Mouse (Mus musculus): ENCODE data around the gene Tnk1. TPM values are rescaled to one million over a fixed set of nuclear protein-coding genes. Genes with fewer than 3 reads are reported as not detected.
A peak's percentile ranks its signal among the peaks of the same experiment; 100 is the strongest.

Gene Tnk1
- not detected for total RNA-seq (2021)
- long read RNA-seq, experiment 1 = 0 reads
- long read RNA-seq, experiment 2 = 0 reads

- DNase-seq (ENCODE audit: low spot score in 2 of 2) = no peak
Measured at GRCm38 (mm10) chr11:69858113-69858998, at the start of gene Tnk1. TSS of gene Tnk1 (minus strand) at chr11:69858730.

DNA sequence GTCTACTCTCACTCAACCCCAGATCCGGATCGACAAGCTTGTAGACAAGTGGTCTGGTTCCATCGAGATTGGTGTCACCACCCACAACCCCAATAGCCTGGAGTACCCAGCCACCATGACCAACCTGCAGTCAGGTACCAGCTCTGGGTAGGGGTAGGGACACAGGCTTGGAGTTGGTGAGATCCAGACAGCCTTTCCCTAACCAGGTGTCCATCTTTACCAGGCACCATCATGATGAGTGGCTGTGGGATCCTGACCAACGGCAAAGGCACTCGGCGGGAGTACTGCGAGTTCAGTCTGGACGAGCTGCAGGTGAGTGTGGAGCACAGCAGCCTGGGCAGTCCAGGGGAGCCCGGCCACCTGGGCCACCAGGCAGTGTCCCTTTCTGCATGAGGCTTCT, 45.8 kb upstream of the Tnk1 start:
- no peak for DNase-seq (ENCODE audit: low spot score in 2 of 2)

GRCm38 (mm10) chr11:69902972-69903371, 44.4 kb upstream of the Tnk1 start:
- DNase-seq (ENCODE audit: low spot score in 2 of 2) = no peak

DNA sequence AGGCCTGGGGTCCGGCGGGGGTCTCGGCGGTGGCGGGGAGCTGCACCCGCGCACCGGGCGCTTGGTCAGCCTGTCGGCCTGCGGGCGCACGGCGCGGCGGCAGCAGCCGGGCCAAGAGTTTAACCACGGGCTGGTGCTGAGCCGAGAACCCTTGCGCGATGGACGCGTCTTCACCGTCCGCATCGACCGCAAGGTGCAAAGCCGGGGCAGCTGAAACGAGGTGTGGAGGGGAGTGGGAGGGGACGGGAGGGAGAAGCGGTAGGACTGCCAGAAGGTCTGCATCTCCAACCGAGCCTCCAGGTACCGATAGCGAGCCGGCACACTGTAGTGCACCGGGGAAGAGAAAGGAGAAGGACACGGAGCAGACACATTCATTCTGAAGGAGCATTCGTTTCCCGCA, 43.5 kb upstream of the Tnk1 start:
- no peak for DNase-seq (ENCODE audit: low spot score in 2 of 2)

GRCm38 (mm10) chr11:69901406-69901846, 42.9 kb upstream of the Tnk1 start:
- DNase-seq (ENCODE audit: low spot score in 2 of 2) = peak; percentile 96 to 98

GRCm38 (mm10) chr11:69900471-69901405, 42.2 kb upstream of the Tnk1 start, which contains the start of the genes 2810408A11Rik and Neurl4:
TSS of gene 2810408A11Rik (minus strand) at chr11:69900987.
TSS of gene Neurl4 (plus strand) at chr11:69901072.
- peak; percentile 83 to 93 for DNase-seq (ENCODE audit: low spot score in 2 of 2)

DNA sequence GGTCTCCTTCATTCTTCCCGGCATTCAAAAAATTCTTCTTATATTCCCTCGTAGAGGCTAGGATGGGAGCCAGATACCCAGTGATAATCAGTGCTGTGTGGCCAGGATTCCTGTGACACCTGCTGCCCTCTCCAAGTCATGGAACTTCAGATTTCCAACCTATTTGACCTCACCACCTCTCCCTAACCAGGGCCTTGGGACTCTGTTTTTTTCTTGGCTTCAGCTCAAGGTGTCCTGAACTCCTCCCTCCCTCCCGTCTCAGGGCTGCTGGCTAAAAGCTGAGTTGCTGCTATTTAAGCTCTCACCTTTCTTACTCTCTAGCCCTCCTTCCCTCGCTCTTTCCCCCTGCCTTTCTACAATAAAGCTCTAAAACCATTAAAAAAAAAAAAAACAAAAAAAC, 41.3 kb upstream of the Tnk1 start:
- no peak for DNase-seq (ENCODE audit: low spot score in 2 of 2)

DNA sequence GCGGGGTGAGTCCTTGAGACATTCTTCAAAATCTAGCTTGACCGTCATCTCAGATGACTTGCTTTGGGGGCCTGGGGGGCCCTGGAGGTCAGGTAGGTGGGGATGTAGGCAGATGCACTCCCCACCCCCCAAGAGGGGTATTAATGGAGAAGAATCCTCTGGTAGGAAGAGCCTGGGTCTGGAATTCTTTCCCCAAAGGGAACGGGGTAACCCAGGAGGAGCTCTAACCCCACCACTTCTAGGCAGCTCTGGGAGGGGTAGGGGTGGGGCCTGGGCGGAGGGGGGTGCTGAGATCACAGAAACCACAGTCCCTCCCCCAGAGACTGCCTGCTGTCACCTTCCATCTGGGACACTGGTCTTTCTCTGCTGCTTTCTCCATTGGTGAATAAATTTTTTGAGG, 36.8 kb upstream of the Tnk1 start, which contains the start of gene Acap1:
Gene Acap1 (minus strand): TSS at position 249 of the 400 bp plus-strand sequence.
- DNase-seq (ENCODE audit: low spot score in 2 of 2) = no peak

- DNase-seq (ENCODE audit: low spot score in 2 of 2) = no peak
Measured at GRCm38 (mm10) chr11:69894671-69895070, 36.1 kb upstream of the Tnk1 start.

GRCm38 (mm10) chr11:69891482-69891881, 33.0 kb upstream of the Tnk1 start:
- peak in 1 of 2 experiments; percentile 56 for DNase-seq (ENCODE audit: low spot score in 2 of 2)

DNA sequence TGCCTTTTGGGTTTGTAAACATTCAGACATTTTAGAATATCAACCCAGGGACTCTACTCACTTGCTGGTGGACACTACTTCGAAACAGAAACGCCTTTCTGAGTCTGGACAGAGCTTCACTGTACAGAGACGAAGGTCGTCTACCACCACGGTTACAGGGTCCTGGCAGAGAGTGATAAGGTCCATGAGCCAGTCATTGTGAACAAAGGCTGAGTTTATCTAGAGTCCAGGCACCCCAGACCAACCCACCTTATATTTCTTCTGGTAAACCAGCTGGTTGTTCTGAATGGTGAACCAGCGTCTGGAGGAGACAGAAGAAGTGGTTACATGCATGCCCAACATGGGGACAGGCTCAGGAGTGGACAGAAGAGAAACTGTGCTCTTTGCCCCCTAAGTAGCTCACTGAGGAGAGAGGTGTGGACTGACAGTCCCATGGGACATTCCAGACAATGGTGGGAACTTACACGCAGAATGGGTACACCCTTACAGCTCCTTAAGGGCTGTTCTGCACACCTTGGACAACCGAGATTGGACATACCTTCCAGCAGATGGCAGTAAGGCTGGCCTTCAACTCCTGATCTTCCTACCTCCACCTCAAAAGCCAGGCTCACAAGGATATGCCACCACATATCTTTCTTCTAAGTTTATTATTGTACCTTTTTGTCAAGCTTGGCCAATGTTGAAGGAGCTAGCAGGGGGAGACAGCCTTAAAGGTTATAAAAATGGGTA, 28.5 kb upstream of the Tnk1 start:
- no peak for DNase-seq (ENCODE audit: low spot score in 2 of 2)

DNA sequence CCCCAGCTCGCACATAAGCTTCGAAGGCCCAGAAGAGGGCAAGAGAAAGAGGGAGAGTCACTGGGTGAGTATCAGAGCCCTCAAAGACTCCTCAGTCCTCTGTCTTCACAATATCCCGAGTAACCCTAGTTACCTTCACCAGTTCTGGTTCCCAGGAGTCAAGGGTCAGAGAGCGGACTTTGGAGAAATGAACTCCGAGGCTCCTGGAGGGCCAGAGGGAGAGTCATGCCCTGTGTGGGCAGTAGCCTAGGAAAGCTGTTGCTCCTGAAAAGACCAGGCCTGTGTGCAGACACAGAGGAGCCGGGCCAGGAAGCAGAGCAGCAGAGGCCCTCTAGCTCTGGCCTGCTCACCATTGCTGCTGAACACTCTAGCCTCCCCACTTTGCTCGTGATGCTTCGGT, 26.1 kb upstream of the Tnk1 start:
- no peak for DNase-seq (ENCODE audit: low spot score in 2 of 2)

GRCm38 (mm10) chr11:69884240-69884639, 25.7 kb upstream of the Tnk1 start:
- DNase-seq (ENCODE audit: low spot score in 2 of 2) = no peak

- DNase-seq (ENCODE audit: low spot score in 2 of 2) = no peak
Measured at GRCm38 (mm10) chr11:69883527-69884151, 25.1 kb upstream of the Tnk1 start.

DNA sequence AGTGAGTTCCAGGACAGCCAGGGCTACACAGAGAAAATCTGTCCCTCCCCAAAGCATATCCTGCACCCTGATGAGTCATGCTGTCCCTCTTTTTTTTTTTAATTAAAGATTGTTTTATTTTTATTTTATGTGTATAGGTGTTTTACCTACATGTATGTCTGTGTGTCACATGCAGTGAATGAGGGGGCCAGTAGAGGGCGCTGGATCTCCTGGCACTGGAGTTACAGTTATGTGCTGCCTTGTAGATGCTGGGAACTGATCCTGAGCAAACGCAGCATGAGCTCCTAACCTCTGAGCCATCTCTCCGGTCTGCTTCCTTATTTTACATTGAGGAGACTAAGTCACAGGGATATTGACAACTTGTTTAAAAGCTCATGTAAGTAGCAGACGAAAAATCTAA, 24.5 kb upstream of the Tnk1 start:
- DNase-seq (ENCODE audit: low spot score in 2 of 2) = no peak

DNA sequence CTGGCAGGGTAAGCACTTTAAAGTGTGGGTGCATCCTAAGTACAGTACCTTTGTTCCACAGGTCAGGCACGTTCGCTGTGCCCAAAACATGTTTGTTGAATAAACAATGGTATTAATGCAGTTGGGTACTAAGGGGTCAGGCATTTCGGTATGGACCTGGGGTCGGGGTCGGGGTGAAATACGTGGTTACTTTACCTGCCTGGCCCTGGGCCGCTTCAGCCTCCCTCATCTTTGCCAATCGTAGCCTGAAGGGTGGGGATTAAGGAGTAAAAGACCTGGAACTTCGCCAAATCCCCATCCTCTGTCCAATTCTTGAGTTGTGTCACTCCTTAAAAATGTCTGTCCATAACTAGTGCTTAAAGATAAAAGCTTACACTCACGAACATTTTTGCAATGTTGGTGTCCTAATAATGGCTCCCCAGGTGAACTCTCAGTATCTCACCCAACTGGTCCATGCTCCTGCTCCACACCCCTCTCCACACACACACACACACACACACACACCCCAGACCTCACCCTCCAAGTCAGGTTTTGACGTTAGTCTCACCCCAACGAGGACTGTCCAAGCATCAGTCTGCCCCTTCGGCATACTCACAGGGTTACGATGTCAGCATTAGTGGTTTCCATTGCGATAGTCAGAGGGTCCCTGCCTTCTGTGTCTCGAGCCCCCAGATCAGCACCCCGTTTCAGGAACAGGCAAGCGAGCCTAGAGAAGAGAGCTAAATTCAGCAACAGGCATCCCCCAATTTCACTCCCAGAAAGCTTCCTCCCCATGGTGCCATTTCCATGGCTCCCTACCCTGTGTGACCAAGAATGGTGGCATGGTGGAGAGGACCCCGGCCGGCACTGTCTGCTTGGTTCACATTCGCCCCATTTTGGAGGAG, 23.5 kb upstream of the Tnk1 start:
- DNase-seq (ENCODE audit: low spot score in 2 of 2) = no peak

DNA sequence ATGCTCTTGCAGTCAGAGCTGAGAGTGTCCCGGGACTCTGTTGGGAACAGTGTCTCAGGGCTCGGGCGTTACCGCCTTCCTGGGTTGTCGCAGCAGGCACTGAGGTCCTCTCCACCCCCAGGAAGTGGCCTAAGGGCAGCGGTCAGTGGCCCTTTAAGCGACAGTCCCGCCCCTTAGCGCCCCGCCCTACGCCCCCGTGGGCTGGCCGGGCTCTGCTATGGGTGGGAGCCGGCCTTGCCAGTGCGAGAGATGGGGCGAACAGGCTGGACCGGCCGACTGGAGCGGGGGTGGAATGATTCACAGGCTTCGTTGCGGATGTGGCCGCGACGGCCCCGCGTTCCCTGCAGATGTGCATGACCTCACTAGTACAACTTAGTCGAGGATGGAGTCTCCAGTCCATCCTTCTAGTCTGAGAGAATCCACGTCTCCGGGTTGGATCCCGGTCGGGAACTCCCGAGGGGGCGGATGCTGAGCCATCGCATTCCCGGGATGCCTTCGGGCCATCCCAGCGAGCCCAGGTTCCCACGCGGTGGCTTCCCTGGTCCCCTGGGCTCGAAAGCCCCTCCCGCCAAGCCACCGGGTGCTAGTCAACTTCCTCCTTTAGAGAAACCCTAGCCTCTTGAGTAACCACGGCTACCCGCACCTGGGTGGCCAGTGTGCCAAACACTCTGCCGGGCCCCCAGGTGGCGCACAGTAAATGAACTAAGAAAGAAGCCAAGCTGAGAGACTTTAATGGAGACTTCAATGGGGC, 22.5 kb upstream of the Tnk1 start, which contains the start of gene Kctd11:
Gene Kctd11 (minus strand): TSS at position 554 of the 751 bp plus-strand sequence.
- peak; percentile 57 to 72 for DNase-seq (ENCODE audit: low spot score in 2 of 2)

DNA sequence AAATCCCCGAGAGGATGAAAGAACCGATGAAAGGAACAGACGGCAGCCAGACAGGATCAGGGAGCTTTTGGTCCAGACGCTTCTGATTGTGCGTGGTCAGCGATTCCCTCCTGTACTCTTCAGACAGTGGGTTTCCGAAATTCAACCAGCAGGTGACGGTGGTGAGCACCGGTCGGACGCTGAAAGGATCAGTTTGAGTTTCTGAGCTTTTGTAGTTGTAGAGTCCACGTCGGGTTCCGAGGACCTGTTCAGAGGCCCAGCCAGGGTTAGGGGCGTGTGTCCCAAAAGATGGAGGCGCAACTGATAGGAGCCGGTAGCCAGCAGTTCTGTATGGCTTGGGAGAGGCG, 21.9 kb upstream of the Tnk1 start:
- DNase-seq (ENCODE audit: low spot score in 2 of 2) = peak; percentile 36 to 47

DNA sequence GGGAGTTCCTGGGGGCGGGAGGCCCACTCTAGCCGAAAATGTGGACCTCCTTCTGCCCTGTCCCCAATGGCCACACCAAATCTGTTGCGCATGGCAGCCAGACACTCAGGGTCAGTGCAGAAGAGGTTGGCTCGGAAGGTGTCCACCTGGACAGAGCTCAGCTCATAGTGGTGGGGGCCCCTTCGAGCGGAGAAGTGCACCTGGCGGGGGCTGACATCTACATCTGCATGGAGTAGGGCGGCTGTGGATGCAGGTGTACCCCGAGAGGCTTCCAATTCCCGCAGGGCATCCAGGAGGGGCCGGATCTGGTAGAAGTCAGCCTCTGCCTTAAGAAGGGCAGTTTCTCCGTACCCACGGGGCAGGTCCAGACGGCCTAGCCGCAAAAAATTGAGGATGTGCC, 21.2 kb upstream of the Tnk1 start:
- DNase-seq (ENCODE audit: low spot score in 2 of 2) = no peak

Measured in layer of hippocampus, postnatal 14 days (tissue).